Mouse (Mus musculus): ENCODE measurements around the gene Cxadr. TPM values are rescaled to one million over a fixed set of nuclear protein-coding genes. Genes with fewer than 3 reads are reported as not detected.
A peak's percentile ranks its signal among the peaks of the same experiment; 100 is the strongest.

Cxadr gene
- total and polyA plus RNA-seq, 3 experiments, result 0.33 TPM; not detected in 2

DNA sequence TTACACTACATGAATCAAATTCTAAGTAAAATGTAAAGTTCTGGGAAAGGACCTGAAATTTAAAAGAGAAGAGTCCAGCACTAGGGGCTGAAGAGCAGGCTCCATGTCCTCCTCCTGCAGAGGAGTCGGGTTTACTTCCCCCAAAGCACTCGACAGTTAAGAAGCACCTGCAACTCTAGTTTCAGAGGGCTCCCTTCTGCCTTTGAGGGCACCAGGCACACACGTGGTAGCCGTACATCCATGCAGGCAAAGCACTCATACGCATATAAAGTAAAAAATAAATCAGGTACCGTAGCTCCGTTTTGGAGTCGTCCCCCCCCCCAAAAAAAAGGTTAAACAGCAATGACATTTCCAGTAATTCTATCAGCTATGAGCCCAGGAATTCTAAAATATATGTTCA, 72.5 kb downstream of the Cxadr start:
- H3K9me3 ChIP-seq (replicated peaks; ENCODE audit: insufficient read depth, low read length), result no peaks in the 10 kb centered on the region
- peak; percentile 45 for DNase-seq (ENCODE audit: low read depth, low spot score)
- H3K4me1 ChIP-seq (ENCODE audit: control insufficient read depth in 1 of 2, insufficient read depth in 2 of 2, low read length in 2 of 2), result peaks cover 12 to 22% of the 10 kb centered on the region in 2 experiments; a peak in 3 of 4 replicates
- peak overlapping the region; percentile 40 for H3K9ac ChIP-seq (ENCODE audit: control insufficient read depth, low read depth, low read length, poor library complexity, severe bottlenecking)
- no peak overlapping the region; the same call in 1 of the 2 replicates for H3K27ac ChIP-seq (ENCODE audit: control insufficient read depth, low read depth, low read length)
- H3K36me3 ChIP-seq (ENCODE audit: control insufficient read depth in 1 of 2, insufficient read depth in 2 of 2, low read length in 2 of 2), result peaks cover 26 to 31% of the 10 kb centered on the region in 2 experiments
- peak overlapping the region; percentile 18 to 43; a peak in 3 of 4 replicates for H3K4me3 ChIP-seq (ENCODE audit: control insufficient read depth in 1 of 2, insufficient read depth in 1 of 2, low read depth in 2 of 2, low read length in 2 of 2)
- H3K27me3 ChIP-seq (ENCODE audit: control insufficient read depth in 1 of 2, insufficient read depth in 2 of 2, low read length in 2 of 2), result no peaks in the 10 kb centered on the region
- TF ChIP-seq POLR2A (IDR thresholded peaks at IDR 0.05; ENCODE audit: control insufficient read depth in 1 of 2, insufficient read depth in 1 of 2, low read depth in 1 of 2, low read length in 2 of 2, poor library complexity in 1 of 2) (no peak), MYB (IDR thresholded peaks at IDR 0.05; ENCODE audit: low read depth, low read length) (no peak), ZC3H11A (IDR thresholded peaks at IDR 0.05; ENCODE audit: low read depth, low read length) (no peak), BHLHE40 (IDR thresholded peaks at IDR 0.05; ENCODE audit: borderline replicate concordance, low read depth, low read length) (no peak), ZMIZ1 (IDR thresholded peaks at IDR 0.05; ENCODE audit: low read depth, low read length) (no peak), USF1 (IDR thresholded peaks at IDR 0.05; ENCODE audit: low read depth, low read length) (no peak), CTCF (IDR thresholded peaks at IDR 0.05 in 2 of 3, conservative IDR thresholded peaks at IDR 0.05 in 1 of 3; ENCODE audit: control insufficient read depth in 1 of 3, insufficient read depth in 1 of 3, low read depth in 2 of 3, low read length in 3 of 3, poor library complexity in 1 of 3, severe bottlenecking in 1 of 3) (no peak)
- peaks cover 41% of the 10 kb centered on the region for H3K79me2 ChIP-seq (ENCODE audit: control insufficient read depth, insufficient read depth, low read length, poor library complexity)

DNA sequence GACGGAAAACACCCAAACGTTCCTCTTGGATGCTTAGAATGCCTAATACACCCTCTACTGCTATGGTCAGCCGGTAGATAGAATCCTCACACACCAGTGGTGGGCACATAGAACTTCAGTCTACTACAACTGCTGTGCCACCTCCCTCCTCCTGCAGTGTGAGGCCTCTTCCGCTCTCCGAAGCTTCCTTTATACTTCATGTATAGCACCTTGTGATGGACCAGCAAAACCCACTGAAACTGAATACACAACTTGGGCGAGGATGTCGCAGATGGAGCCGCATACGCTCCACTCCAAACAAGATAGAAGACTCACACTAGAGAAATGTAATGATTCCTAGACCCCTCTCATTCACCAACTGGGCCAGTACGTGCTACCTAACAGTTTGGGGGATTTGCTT, 73.9 kb downstream of the Cxadr start:
- Histone ChIP-seq H3K27me3 (ENCODE audit: control insufficient read depth in 1 of 2, insufficient read depth in 2 of 2, low read length in 2 of 2) (no peaks in the 10 kb centered on the region), H3K79me2 (ENCODE audit: control insufficient read depth, insufficient read depth, low read length, poor library complexity) (peaks cover 41% of the 10 kb centered on the region), H3K27ac (ENCODE audit: control insufficient read depth, low read depth, low read length) (peak overlapping the region; percentile 35), H3K36me3 (ENCODE audit: control insufficient read depth in 1 of 2, insufficient read depth in 2 of 2, low read length in 2 of 2) (peaks cover 18 to 31% of the 10 kb centered on the region in 2 experiments), H3K4me1 (ENCODE audit: control insufficient read depth in 1 of 2, insufficient read depth in 2 of 2, low read length in 2 of 2) (peaks cover 12 to 22% of the 10 kb centered on the region in 2 experiments; a peak in 3 of 4 replicates), H3K9ac (ENCODE audit: control insufficient read depth, low read depth, low read length, poor library complexity, severe bottlenecking) (peak overlapping the region; percentile 97), H3K9me3 (replicated peaks; ENCODE audit: insufficient read depth, low read length) (no peaks in the 10 kb centered on the region), H3K4me3 (ENCODE audit: control insufficient read depth in 1 of 2, insufficient read depth in 1 of 2, low read depth in 2 of 2, low read length in 2 of 2) (peak overlapping the region; percentile 55 to 93)
- TF ChIP-seq MXI1 (IDR thresholded peaks at IDR 0.05; ENCODE audit: low read depth, low read length) (no peak), POLR2AphosphoS2 (IDR thresholded peaks at IDR 0.05; ENCODE audit: low read length) (no peak), CHD2 (IDR thresholded peaks at IDR 0.05; ENCODE audit: low read length) (no peak), E2F4 (IDR thresholded peaks at IDR 0.05; ENCODE audit: borderline replicate concordance, low read depth, low read length) (no peak), CTCF (IDR thresholded peaks at IDR 0.05 in 2 of 3, conservative IDR thresholded peaks at IDR 0.05 in 1 of 3; ENCODE audit: control insufficient read depth in 1 of 3, insufficient read depth in 1 of 3, low read depth in 2 of 3, low read length in 3 of 3, poor library complexity in 1 of 3, severe bottlenecking in 1 of 3) (no peak), SMC3 (IDR thresholded peaks at IDR 0.05; ENCODE audit: low read depth, low read length) (no peak), TCF12 (IDR thresholded peaks at IDR 0.05; ENCODE audit: low read depth, low read length) (no peak), TBP (IDR thresholded peaks at IDR 0.05; ENCODE audit: low read depth, low read length) (no peak), BHLHE40 (IDR thresholded peaks at IDR 0.05; ENCODE audit: borderline replicate concordance, low read depth, low read length) (no peak), MYC (IDR thresholded peaks at IDR 0.05; ENCODE audit: low read depth, low read length) (no peak), NELFE (IDR thresholded peaks at IDR 0.05; ENCODE audit: low read depth, low read length) (no peak)
- DNase-seq (ENCODE audit: low read depth, low spot score), result peak; percentile 56
